Mouse (Mus musculus) liver, embryonic 11.5 days (tissue): Measurements from ENCODE around the gene Ptprn2. TPM values are rescaled to one million over a fixed set of nuclear protein-coding genes. Genes with fewer than 3 reads are reported as not detected.

ENCODE experiments used
- ATAC-seq: fragments of 200-750 bp; cut with Nextera tagmentation; replicated peaks from 2 replicates; pipeline ENCODE4 v1.8.0; 2017; ENCODE audit warnings: moderate number of reproducible peaks, mild to moderate bottlenecking, moderate TSS enrichment, moderate library complexity; ENCODE audit not compliant: low FRiP score
- DNase-seq: peaks from one replicate; pipeline ENCODE4 v3.0.0-alpha.2; 2017; ENCODE audit warnings: low spot score
- H3K27ac ChIP-seq: fragments of 300-500 bp; sonication (generic); 2 replicates; pipeline ENCODE4 v1.5.1; 2014; ENCODE audit warnings: mild to moderate bottlenecking, low read depth, low read length, control low read depth
- H3K27me3 ChIP-seq: fragments of 300-500 bp; sonication (generic); replicated peaks from 2 replicates; pipeline ENCODE4 v1.6.1; 2014; ENCODE audit warnings: low read length, mixed read lengths; ENCODE audit not compliant: control insufficient read depth, insufficient read depth
- H3K36me3 ChIP-seq: fragments of 300-500 bp; sonication (generic); 2 replicates; pipeline ENCODE4 v1.6.1; 2014; ENCODE audit warnings: mild to moderate bottlenecking, low read length, moderate library complexity, mixed read lengths; ENCODE audit not compliant: control insufficient read depth, insufficient read depth
- H3K4me1 ChIP-seq: fragments of 300-500 bp; sonication (generic); replicated peaks from 2 replicates; pipeline ENCODE4 v1.6.1; 2014; ENCODE audit warnings: low read length, mixed read lengths; ENCODE audit not compliant: control insufficient read depth, insufficient read depth
- H3K4me2 ChIP-seq: fragments of 300-500 bp; sonication (generic); 2 replicates; pipeline ENCODE4 v1.6.1; 2014; ENCODE audit warnings: mild to moderate bottlenecking, control low read depth, moderate library complexity
- H3K4me3 ChIP-seq: fragments of 300-500 bp; sonication (generic); 2 replicates; pipeline ENCODE4 v1.5.1; 2014; ENCODE audit warnings: low read depth, low read length, control low read depth
- H3K9ac ChIP-seq: fragments of 300-500 bp; sonication (generic); 2 replicates; pipeline ENCODE4 v1.6.1; 2014; ENCODE audit warnings: low read depth, low read length, control low read depth
- H3K9me3 ChIP-seq: fragments of 300-500 bp; sonication (generic); 2 replicates; pipeline ENCODE4 v1.6.1; 2016; ENCODE audit warnings: low read length, inconsistent platforms, mixed read lengths; ENCODE audit not compliant: control insufficient read depth
- whole genome bisulfite sequencing: fragments of 180-500 bp; shearing (Covaris S2); extraction: QIAGEN DNeasy Blood & Tissue Kit; methylation state at CpG from one replicate; pipeline ENCODE4 v1.1.7; 2014; 5-methylcytosine and 5-hydroxymethylcytosine counted together
- polyA plus RNA-seq: library from polyadenylated mRNA; unstranded; fragments of >200 nt; fragmentation: Nextera tagmentation; extraction: Ambion mirVana; gene quantifications from 2 replicates; pipeline ENCODE4 v1.2.1, GENCODE M21; 2014

Ptprn2 gene
- polyA plus RNA-seq, 1 experiment from 2014 or later, result 0.11 TPM

DNA sequence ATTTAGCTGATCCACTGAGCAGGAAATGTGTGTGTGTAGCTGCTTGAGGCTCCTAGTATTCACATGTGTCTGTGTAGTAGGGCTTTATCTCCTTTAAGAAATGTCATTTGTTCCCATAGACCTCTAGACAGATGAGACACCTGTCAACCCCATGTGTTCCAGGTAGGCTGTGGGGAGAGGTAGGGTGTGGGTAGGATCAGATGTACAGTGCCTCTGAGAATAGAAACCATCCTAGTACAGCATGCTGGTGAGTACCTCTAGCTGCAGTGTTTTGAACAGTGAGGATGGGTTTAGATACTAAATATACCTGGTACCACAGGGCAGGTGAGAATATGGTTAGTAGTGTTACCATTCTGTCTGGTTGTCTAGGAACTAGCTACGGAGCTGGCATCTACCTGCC lies 442.0 kb downstream of the Ptprn2 start:
- no peak for DNase-seq
- H3K27ac ChIP-seq, result no peak overlapping the region
- H3K36me3 ChIP-seq, result no peaks in the 10 kb centered on the region
- no peak overlapping the region for H3K9ac ChIP-seq
- no peak overlapping the region for H3K4me2 ChIP-seq
- no peaks in the 10 kb centered on the region for H3K4me1 ChIP-seq
- no peak for ATAC-seq
- H3K27me3 ChIP-seq, result no peaks in the 10 kb centered on the region
- no peak overlapping the region for H3K4me3 ChIP-seq
- H3K9me3 ChIP-seq, result no peaks in the 10 kb centered on the region
- WGBS, result 70% methylated on average over 1 of the region's 1 CpGs

DNA sequence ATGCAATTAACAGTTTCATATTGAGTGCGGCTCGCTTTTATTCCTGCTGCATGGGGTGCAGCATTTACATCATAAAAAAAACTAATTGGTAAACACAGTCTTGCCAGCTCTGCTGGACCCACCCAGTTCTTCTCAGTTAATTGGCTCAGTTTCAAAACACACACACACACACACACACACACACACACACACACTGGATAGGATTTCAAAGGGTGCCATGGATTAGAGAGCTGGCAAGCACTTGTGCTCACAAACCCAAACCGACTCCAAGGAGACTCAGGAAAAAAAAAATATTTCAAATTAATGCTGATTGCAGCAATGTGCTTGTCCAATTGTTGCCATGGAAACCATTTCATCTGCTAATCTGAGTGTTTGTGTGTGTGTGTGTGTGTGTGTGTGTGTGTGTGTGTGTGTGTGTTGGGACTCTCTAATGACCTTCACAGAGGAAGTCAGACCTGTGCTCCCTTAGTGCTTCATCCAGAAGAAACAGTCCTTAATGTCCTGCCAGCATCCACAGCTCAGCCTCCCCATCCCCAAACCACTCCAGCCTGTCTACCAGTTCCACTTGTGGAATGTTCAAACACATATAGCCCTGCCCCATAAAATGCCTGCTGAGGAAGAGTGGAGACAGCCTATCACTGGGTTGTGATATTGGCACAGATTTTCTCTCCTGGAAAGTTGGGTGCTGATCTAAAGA lies 452.8 kb downstream of the Ptprn2 start:
- no peak overlapping the region for H3K4me3 ChIP-seq
- no peaks in the 10 kb centered on the region for H3K9me3 ChIP-seq
- H3K4me2 ChIP-seq, result no peak overlapping the region
- H3K27ac ChIP-seq, result no peak overlapping the region
- 65% methylated on average over 3 of the region's 3 CpGs for WGBS
- no peak for DNase-seq
- no peak overlapping the region for H3K9ac ChIP-seq
- H3K27me3 ChIP-seq, result no peaks in the 10 kb centered on the region
- ATAC-seq, result no peak
- no peaks in the 10 kb centered on the region for H3K4me1 ChIP-seq
- no peaks in the 10 kb centered on the region for H3K36me3 ChIP-seq

GRCm38 (mm10) chr12:116943883-116944282 lies 458.4 kb downstream of the Ptprn2 start:
- DNase-seq (no peak), ATAC-seq (no peak)
- H3K4me2 ChIP-seq, result no peak overlapping the region
- no peak overlapping the region for H3K27ac ChIP-seq
- WGBS, result 86% methylated on average over 5 of the region's 5 CpGs
- H3K4me1 ChIP-seq, result no peaks in the 10 kb centered on the region
- H3K36me3 ChIP-seq, result no peaks in the 10 kb centered on the region
- no peak overlapping the region for H3K4me3 ChIP-seq
- no peaks in the 10 kb centered on the region for H3K9me3 ChIP-seq
- H3K27me3 ChIP-seq, result no peaks in the 10 kb centered on the region
- H3K9ac ChIP-seq, result no peak overlapping the region

- DNase-seq, result no peak
- no peak overlapping the region for H3K4me2 ChIP-seq
- no peak overlapping the region for H3K4me3 ChIP-seq
- no peaks in the 10 kb centered on the region for H3K9me3 ChIP-seq
- H3K36me3 ChIP-seq, result no peaks in the 10 kb centered on the region
- no peaks in the 10 kb centered on the region for H3K27me3 ChIP-seq
- no peak overlapping the region for H3K27ac ChIP-seq
- no peaks in the 10 kb centered on the region for H3K4me1 ChIP-seq
- ATAC-seq, result no peak
- H3K9ac ChIP-seq, result no peak overlapping the region
- WGBS, result 72% methylated on average over 4 of the region's 4 CpGs
Measured at GRCm38 (mm10) chr12:116948151-116948928, 462.8 kb downstream of the Ptprn2 start.

GRCm38 (mm10) chr12:116949726-116950125 lies 464.2 kb downstream of the Ptprn2 start:
- WGBS, result 56% methylated on average over 3 of the region's 3 CpGs
- Histone ChIP-seq H3K9me3 (no peaks in the 10 kb centered on the region), H3K9ac (no peak overlapping the region), H3K36me3 (no peaks in the 10 kb centered on the region), H3K27me3 (no peaks in the 10 kb centered on the region), H3K4me1 (no peaks in the 10 kb centered on the region), H3K27ac (no peak overlapping the region), H3K4me3 (no peak overlapping the region), H3K4me2 (no peak overlapping the region)
- no peak for DNase-seq
- ATAC-seq, result no peak

DNA sequence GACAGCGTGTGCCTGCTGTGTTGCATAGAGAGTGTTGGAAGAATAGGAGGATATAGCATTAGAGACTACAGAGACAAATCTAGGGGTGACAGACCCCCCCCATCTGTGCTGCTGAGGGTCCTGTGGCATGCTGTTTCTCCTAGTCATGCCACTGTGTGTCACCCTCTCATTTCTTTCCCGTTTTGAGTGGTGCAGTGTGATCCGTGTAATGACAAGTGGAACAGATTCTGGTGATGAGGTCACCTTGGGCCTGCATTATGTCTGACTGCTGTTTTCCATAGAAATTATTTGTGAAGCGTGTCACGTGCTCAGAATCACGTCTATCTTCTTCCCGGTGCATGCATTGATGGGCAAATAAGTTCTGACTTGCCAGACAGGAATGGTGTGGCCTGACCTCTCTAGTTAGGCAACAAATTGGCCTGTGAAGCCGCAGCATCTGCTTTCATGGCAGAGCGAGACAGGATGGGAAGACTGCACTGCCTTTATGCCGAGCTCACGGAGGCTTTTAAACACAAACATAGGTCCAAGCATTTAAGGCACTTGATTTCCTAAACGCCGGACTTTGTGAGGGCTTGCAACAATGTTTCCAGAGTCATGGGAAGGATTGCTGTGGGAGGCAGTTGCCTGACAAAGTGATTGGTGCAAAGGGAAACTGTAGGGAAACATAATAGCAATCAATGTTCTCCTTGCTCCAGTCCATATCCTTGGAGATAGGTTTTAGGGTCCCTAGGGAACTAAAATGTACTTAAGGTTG lies 467.1 kb downstream of the Ptprn2 start:
- H3K27ac ChIP-seq, result no peak overlapping the region
- H3K4me3 ChIP-seq, result no peak overlapping the region
- WGBS, result 78% methylated on average over 13 of the region's 13 CpGs
- no peak for ATAC-seq
- H3K4me2 ChIP-seq, result no peak overlapping the region
- no peaks in the 10 kb centered on the region for H3K4me1 ChIP-seq
- no peaks in the 10 kb centered on the region for H3K9me3 ChIP-seq
- H3K27me3 ChIP-seq, result no peaks in the 10 kb centered on the region
- H3K9ac ChIP-seq, result no peak overlapping the region
- H3K36me3 ChIP-seq, result no peaks in the 10 kb centered on the region
- DNase-seq, result no peak

DNA sequence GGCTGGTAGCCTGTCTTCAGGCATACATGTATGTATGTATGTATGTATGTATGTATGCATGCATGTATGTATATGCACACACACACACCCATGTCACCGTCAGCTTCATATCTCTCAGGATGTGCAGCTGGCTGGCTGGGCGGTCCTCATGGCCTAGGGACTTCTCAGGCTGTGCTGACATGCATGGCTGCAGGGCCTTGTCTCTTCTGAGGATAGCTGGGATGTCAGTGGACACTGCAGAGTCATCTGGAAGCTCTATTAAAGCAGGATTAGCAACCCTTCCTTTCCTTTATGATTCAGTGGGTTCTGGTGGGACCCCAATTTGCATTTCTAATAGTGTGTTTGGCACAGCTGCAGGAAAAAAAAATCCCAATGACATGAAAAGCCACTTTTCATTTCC lies 473.6 kb downstream of the Ptprn2 start:
- DNase-seq (no peak), ATAC-seq (no peak)
- H3K9me3 ChIP-seq, result no peaks in the 10 kb centered on the region
- no peaks in the 10 kb centered on the region for H3K27me3 ChIP-seq
- H3K4me2 ChIP-seq, result no peak overlapping the region
- H3K9ac ChIP-seq, result no peak overlapping the region
- H3K36me3 ChIP-seq, result no peaks in the 10 kb centered on the region
- H3K4me3 ChIP-seq, result no peak overlapping the region
- 81% methylated on average over 2 of the region's 2 CpGs for WGBS
- H3K4me1 ChIP-seq, result no peaks in the 10 kb centered on the region
- H3K27ac ChIP-seq, result no peak overlapping the region

DNA sequence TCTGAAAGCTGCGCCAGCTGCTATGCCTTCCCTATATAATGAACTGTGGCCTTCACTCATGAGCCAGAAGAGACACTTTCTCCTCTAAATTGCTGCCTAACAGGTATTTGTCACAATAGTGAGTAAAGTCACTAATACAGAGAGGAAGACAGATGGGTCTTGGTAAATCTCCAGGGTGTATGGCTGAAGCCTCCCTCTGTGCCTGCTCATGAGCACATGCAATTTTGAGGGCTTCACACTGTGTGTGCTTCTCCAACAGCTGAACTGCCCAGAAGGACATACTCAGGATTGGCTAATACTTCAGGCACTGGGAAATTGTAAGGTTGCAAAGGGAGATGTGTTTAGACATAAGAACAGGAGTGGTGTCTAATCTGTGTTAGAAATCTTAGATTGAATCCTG lies 478.4 kb downstream of the Ptprn2 start:
- no peak for ATAC-seq
- Histone ChIP-seq H3K27me3 (no peaks in the 10 kb centered on the region), H3K36me3 (no peaks in the 10 kb centered on the region)

More for the DNA sequence above, 478.4 kb downstream of the Ptprn2 start:
- Histone ChIP-seq H3K9me3 (no peaks in the 10 kb centered on the region), H3K4me1 (no peaks in the 10 kb centered on the region), H3K27ac (no peak overlapping the region), H3K9ac (no peak overlapping the region), H3K4me3 (no peak overlapping the region), H3K4me2 (no peak overlapping the region)
- no peak for DNase-seq
- WGBS, result 82% methylated on average over 1 of the region's 1 CpGs
